Mouse (Mus musculus) heart, embryonic 10.5 days (tissue): ENCODE data around the gene Tmprss11g. TPM values are rescaled to one million over a fixed set of nuclear protein-coding genes. Genes with fewer than 3 reads are reported as not detected.

ENCODE experiments used
- polyA plus RNA-seq: library from polyadenylated mRNA; unstranded; fragments of >200 nt; fragmentation: Nextera tagmentation; extraction: Ambion mirVana; gene quantifications from 2 replicates; pipeline ENCODE4 v1.2.1, GENCODE M21; 2016

Gene Tmprss11g
- polyA plus RNA-seq, 1 experiment from 2014 or later: not detected

Other genes with a start within 250 kb of the Tmprss11g start
- gene Tmprss11c, start 229.3 kb downstream of the Tmprss11g start, polyA plus RNA-seq: not detected in 2 replicates
- not detected in 2 replicates for gene Tmprss11d, start 145.2 kb downstream of the Tmprss11g start, polyA plus RNA-seq
- gene Tmprss11a, start 49.6 kb downstream of the Tmprss11g start, polyA plus RNA-seq: not detected in 2 replicates
- 0.04 TPM in 1 of 2 replicates, not detected in the other for gene Tmprss11f, start 113.8 kb upstream of the Tmprss11g start, polyA plus RNA-seq
- gene Tmprss11b, start 157.8 kb upstream of the Tmprss11g start, polyA plus RNA-seq: not detected in 2 replicates
- gene Tmprss11e, start 227.2 kb upstream of the Tmprss11g start, polyA plus RNA-seq: not detected in 2 replicates